26 mouse cellular contexts compared by ENCODE assay signal in genomic region chr7:141813321-141813720, GRCm38 (mm10). TPM values are rescaled to one million over a fixed set of nuclear protein-coding genes. Genes with fewer than 3 reads are reported as not detected.
"Had no signal": no experiment of that assay in that cellular context is flagged by ENCODE, and none has a peak within 500 bp of the region (broad histone marks: within the 10 kb centered on the region; RNA-seq: fewer than 3 reads in every experiment).

No protein-coding gene starts in this region.

- H3K4me1 ChIP-seq: limb, embryonic 10.5 days; limb, embryonic 13.5 days; liver, embryonic 12.5 days; liver, embryonic 15.5 days; midbrain, embryonic 15.5 days had no signal

- H3K9me3 ChIP-seq: limb, embryonic 10.5 days; limb, embryonic 13.5 days; liver, embryonic 12.5 days; liver, embryonic 15.5 days; midbrain, embryonic 12.5 days; midbrain, embryonic 15.5 days; neural tube, embryonic 12.5 days; neural tube, embryonic 15.5 days had no signal

- ATAC-seq: liver, embryonic 12.5 days; midbrain, embryonic 15.5 days had no signal

- H3K27ac ChIP-seq: kidney, postnatal 0 days; layer of hippocampus, adult 2 months; limb, embryonic 10.5 days; limb, embryonic 13.5 days; liver, embryonic 12.5 days; liver, embryonic 15.5 days; macrophage; midbrain, embryonic 12.5 days; midbrain, embryonic 15.5 days; neural tube, embryonic 12.5 days; neural tube, embryonic 15.5 days had no signal

- H3K27me3 ChIP-seq: limb, embryonic 13.5 days; midbrain, embryonic 12.5 days; midbrain, embryonic 15.5 days; neural tube, embryonic 12.5 days; neural tube, embryonic 15.5 days had no signal

- H3K4me2 ChIP-seq: limb, embryonic 13.5 days; liver, embryonic 12.5 days; liver, embryonic 15.5 days; midbrain, embryonic 12.5 days; midbrain, embryonic 15.5 days; neural tube, embryonic 12.5 days; neural tube, embryonic 15.5 days had no signal

- H3K4me3 ChIP-seq: layer of hippocampus, adult 2 months; limb, embryonic 10.5 days; limb, embryonic 13.5 days; liver, embryonic 12.5 days; liver, embryonic 15.5 days; midbrain, embryonic 12.5 days; midbrain, embryonic 15.5 days; neural tube, embryonic 12.5 days; neural tube, embryonic 15.5 days had no signal

- H3K9ac ChIP-seq: limb, embryonic 13.5 days; liver, embryonic 12.5 days; liver, embryonic 15.5 days; midbrain, embryonic 12.5 days; midbrain, embryonic 15.5 days; neural tube, embryonic 12.5 days; neural tube, embryonic 15.5 days had no signal

- DNase-seq: kidney, adult 2 months; kidney, postnatal 25 days; layer of hippocampus, adult 9-11 months; liver; lung, adult 2 months; right cerebral cortex, adult 18-20 months; right cerebral cortex, postnatal 14 days; right cerebral cortex, postnatal 4 days; thymus, postnatal 25 days had no signal

- H3K36me3 ChIP-seq: limb, embryonic 10.5 days; limb, embryonic 13.5 days; liver, embryonic 12.5 days; liver, embryonic 15.5 days; midbrain, embryonic 12.5 days; midbrain, embryonic 15.5 days; neural tube, embryonic 12.5 days; neural tube, embryonic 15.5 days had no signal

RNA-seq across cellular contexts. Expression of gene Muc5ac, which starts 24.5 kb away (rescaled TPM):
- total RNA-seq: layer of hippocampus, adult 2 months; layer of hippocampus, postnatal 25 days; left cerebral cortex, adult 18-20 months had no signal
- polyA plus RNA-seq: kidney, embryonic 14.5 days; kidney, postnatal 0 days; limb, embryonic 10.5 days; limb, embryonic 13.5 days; liver, embryonic 12.5 days; liver, embryonic 15.5 days; macrophage; midbrain, embryonic 12.5 days; midbrain, embryonic 15.5 days; neural tube, embryonic 12.5 days; neural tube, embryonic 15.5 days had no signal

RNA-seq across cellular contexts. Expression of gene Muc5b, which starts 25.5 kb away (rescaled TPM):
- total RNA-seq: layer of hippocampus, adult 2 months; layer of hippocampus, postnatal 25 days; left cerebral cortex, adult 18-20 months; left cerebral cortex, postnatal 25 days; megakaryocyte, adult 5-6 weeks had no signal
- polyA plus RNA-seq: kidney, adult 2 months; large intestine, adult 2 months; macrophage had no signal
